Mouse (Mus musculus) embryonic facial prominence, embryonic 12.5 days (tissue): ENCODE measurements around the gene Tprkb. TPM values are rescaled to one million over a fixed set of nuclear protein-coding genes. Genes with fewer than 3 reads are reported as not detected.
A peak's percentile ranks its signal among the peaks of the same experiment; 100 is the strongest.
"Not testable (repeated sequence)": the region's sequence is repeated elsewhere in the genome, so short reads cannot be mapped to it uniquely, and the experiment has no call there.

Source experiments
- ATAC-seq: fragments of 200-750 bp; cut with Nextera tagmentation; 2 replicates; pipeline ENCODE4 v1.8.0; 2017; ENCODE audit not compliant: insufficient number of reproducible peaks, insufficient read depth, low FRiP score, low TSS enrichment
- H3K27ac ChIP-seq: fragments of 300-500 bp; sonication (generic); 2 replicates; pipeline ENCODE4 v1.5.1; 2016; ENCODE audit warnings: mild to moderate bottlenecking
- H3K27me3 ChIP-seq: fragments of 300-500 bp; sonication (generic); 2 replicates; pipeline ENCODE4 v1.6.1; 2016; ENCODE audit warnings: mild to moderate bottlenecking, moderate library complexity
- H3K36me3 ChIP-seq: fragments of 300-500 bp; sonication (generic); 2 replicates; pipeline ENCODE4 v1.6.1; 2016; ENCODE audit warnings: mild to moderate bottlenecking
- H3K4me1 ChIP-seq: fragments of 300-500 bp; sonication (generic); 2 replicates; pipeline ENCODE4 v1.6.1; 2016
- H3K4me2 ChIP-seq: fragments of 300-500 bp; sonication (generic); replicated peaks from 2 replicates; pipeline ENCODE4 v1.6.1; 2016; ENCODE audit warnings: mild to moderate bottlenecking, moderate library complexity
- H3K4me3 ChIP-seq: fragments of 300-500 bp; sonication (generic); 2 replicates; pipeline ENCODE4 v1.5.1; 2016; ENCODE audit warnings: mild to moderate bottlenecking
- H3K9ac ChIP-seq: fragments of 300-500 bp; sonication (generic); 2 replicates; pipeline ENCODE4 v1.6.1; 2016; ENCODE audit warnings: mild to moderate bottlenecking, moderate library complexity
- H3K9me3 ChIP-seq: fragments of 300-500 bp; sonication (generic); 2 replicates; pipeline ENCODE4 v1.6.1; 2016; ENCODE audit warnings: mild to moderate bottlenecking, moderate library complexity
- WGBS: fragments of 180-500 bp; shearing (Covaris S2); methylation state at CpG from one replicate; pipeline ENCODE4 v1.1.7; 2016; 5-methylcytosine and 5-hydroxymethylcytosine counted together
- polyA plus RNA-seq: library from polyadenylated mRNA; unstranded; fragments of >200 nt; fragmentation: Nextera tagmentation; extraction: Ambion mirVana; gene quantifications from 2 replicates; pipeline ENCODE4 v1.2.1, GENCODE M21; 2016

Tprkb gene
- polyA plus RNA-seq, 1 experiment from 2014 or later = 41.3 TPM

- no peak overlapping the region for H3K4me3 ChIP-seq
- no peak overlapping the region for H3K4me2 ChIP-seq
- WGBS = 86% methylated on average over 4 of the region's 4 CpGs
- H3K9ac ChIP-seq = no peak overlapping the region
- no peaks in the 10 kb centered on the region for H3K27me3 ChIP-seq
- no peaks in the 10 kb centered on the region for H3K9me3 ChIP-seq
- peaks cover 9% of the 10 kb centered on the region; the same call in 1 of the 2 replicates for H3K4me1 ChIP-seq
- peaks cover 23% of the 10 kb centered on the region; the same call in 1 of the 2 replicates for H3K36me3 ChIP-seq
- ATAC-seq = no peak
- no peak overlapping the region for H3K27ac ChIP-seq
Observed at GRCm38 (mm10) chr6:85919401-85919800, 7.7 kb downstream of the Tprkb start.

GRCm38 (mm10) chr6:85923643-85924042 is 12.0 kb downstream of the Tprkb start:
- Histone ChIP-seq H3K27me3 (no peaks in the 10 kb centered on the region), H3K36me3 (peaks cover 62% of the 10 kb centered on the region), H3K4me1 (no peaks in the 10 kb centered on the region), H3K4me3 (no peak overlapping the region), H3K27ac (no peak overlapping the region), H3K9ac (no peak overlapping the region), H3K9me3 (no peaks in the 10 kb centered on the region), H3K4me2 (no peak overlapping the region)
- 95% methylated on average over 1 of the region's 1 CpGs for WGBS
- no peak for ATAC-seq

GRCm38 (mm10) chr6:85926709-85927108 is 15.0 kb downstream of the Tprkb start:
- WGBS = 94% methylated on average over 1 of the region's 1 CpGs
- Histone ChIP-seq H3K27ac (no peak overlapping the region), H3K27me3 (no peaks in the 10 kb centered on the region), H3K9ac (no peak overlapping the region), H3K4me1 (no peaks in the 10 kb centered on the region), H3K4me3 (no peak overlapping the region), H3K4me2 (no peak overlapping the region), H3K36me3 (peaks cover 73% of the 10 kb centered on the region), H3K9me3 (no peaks in the 10 kb centered on the region)
- no peak for ATAC-seq

DNA sequence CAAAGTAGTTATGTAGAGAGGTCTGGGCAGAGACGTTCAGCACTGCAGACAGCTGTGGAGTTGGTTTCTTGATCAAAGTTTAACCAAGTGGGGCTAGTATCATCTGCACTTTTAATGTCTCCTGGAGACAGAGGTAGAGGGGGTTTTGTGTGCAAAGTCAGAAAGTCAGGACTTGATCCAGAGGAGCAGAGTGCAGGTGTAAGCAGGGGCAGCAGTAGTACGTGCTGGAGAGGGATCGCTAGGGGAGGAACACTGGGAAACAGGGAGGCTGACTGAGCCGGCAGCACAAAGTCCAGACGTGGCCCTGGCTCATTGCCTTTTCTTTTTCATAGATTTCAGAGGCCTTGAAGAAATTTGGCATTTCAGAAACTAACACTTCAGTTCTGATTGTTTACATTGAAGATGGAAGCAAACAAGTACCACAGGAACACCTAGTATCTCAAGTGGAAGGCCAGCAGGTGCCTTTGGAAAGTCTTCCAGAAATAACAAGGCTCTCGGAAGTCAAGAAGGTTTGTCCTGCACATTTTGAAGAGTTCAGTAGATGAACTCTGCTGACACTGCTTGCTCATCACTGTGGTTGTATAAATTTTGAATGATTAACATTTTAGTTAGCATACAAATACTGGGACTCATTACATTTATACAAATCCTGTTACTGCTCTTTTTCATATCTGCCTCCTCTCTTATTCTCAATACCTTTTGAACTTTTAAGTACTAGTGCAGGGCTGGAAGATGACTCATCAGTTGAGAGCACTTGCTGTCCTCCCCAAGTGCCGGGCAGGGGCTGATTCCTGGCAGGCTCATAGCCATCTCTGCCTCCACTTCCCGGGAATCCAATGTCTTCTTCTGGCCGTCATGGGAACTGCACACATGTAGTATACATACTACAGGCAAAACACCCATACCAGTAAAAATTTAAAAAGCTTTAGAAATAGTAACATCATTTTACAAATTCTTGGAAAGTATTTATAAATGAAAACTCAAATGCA is 16.1 kb downstream of the Tprkb start:
- Histone ChIP-seq H3K9me3 (no peaks in the 10 kb centered on the region), H3K4me1 (no peaks in the 10 kb centered on the region), H3K4me3 (no peak overlapping the region), H3K27me3 (no peaks in the 10 kb centered on the region), H3K4me2 (no peak overlapping the region), H3K27ac (no peak overlapping the region), H3K9ac (no peak overlapping the region), H3K36me3 (peaks cover 66% of the 10 kb centered on the region)
- WGBS = 88% methylated on average over 9 of the region's 9 CpGs
- ATAC-seq = no peak

- Histone ChIP-seq H3K36me3 (peaks cover 68% of the 10 kb centered on the region), H3K27ac (no peak overlapping the region), H3K4me2 (no peak overlapping the region), H3K4me1 (no peaks in the 10 kb centered on the region), H3K9me3 (no peaks in the 10 kb centered on the region), H3K4me3 (no peak overlapping the region), H3K27me3 (no peaks in the 10 kb centered on the region), H3K9ac (no peak overlapping the region)
- WGBS = 81% methylated on average over 1 of the region's 1 CpGs
- no peak for ATAC-seq
Observed at GRCm38 (mm10) chr6:85929312-85929711, 17.6 kb downstream of the Tprkb start.

GRCm38 (mm10) chr6:85934047-85934446 is 22.4 kb downstream of the Tprkb start:
- 79% methylated on average over 8 of the region's 8 CpGs for WGBS
- H3K27ac ChIP-seq = no peak overlapping the region
- H3K4me3 ChIP-seq = no peak overlapping the region
- H3K9me3 ChIP-seq = no peaks in the 10 kb centered on the region
- no peak for ATAC-seq
- H3K36me3 ChIP-seq = peaks cover 24% of the 10 kb centered on the region
- H3K4me2 ChIP-seq = no peak overlapping the region
- H3K27me3 ChIP-seq = no peaks in the 10 kb centered on the region
- H3K4me1 ChIP-seq = no peaks in the 10 kb centered on the region
- no peak overlapping the region for H3K9ac ChIP-seq

DNA sequence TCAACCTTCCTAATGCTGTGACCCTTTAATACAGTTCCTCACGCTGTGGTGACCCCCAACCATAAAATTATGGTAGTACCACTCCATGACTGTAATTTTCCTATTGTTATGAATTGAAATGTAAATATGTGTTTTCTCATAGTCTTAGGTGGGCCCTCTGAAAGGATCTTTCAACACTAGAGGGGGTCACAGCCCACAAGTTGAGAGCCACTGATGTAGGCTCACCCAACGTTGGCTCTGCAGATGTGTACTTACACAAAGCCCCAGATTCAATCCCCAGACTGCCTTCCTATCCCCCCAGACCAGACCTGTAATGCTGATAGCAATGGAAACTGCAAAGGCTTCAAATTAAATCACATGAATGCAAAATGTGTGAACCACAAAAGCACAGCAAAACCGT is 24.0 kb downstream of the Tprkb start:
- H3K27ac ChIP-seq = no peak overlapping the region
- H3K9me3 ChIP-seq = no peaks in the 10 kb centered on the region
- 0 out of 2 replicates have a peak, but pooled peaks cover 10% of the 10 kb centered on the region for H3K36me3 ChIP-seq
- no peak overlapping the region for H3K9ac ChIP-seq
- H3K4me3 ChIP-seq = no peak overlapping the region
- no peaks in the 10 kb centered on the region for H3K4me1 ChIP-seq
- no peak overlapping the region for H3K4me2 ChIP-seq
- 75% methylated on average over 3 of the region's 3 CpGs for WGBS
- no peaks in the 10 kb centered on the region for H3K27me3 ChIP-seq
- no peak for ATAC-seq

DNA sequence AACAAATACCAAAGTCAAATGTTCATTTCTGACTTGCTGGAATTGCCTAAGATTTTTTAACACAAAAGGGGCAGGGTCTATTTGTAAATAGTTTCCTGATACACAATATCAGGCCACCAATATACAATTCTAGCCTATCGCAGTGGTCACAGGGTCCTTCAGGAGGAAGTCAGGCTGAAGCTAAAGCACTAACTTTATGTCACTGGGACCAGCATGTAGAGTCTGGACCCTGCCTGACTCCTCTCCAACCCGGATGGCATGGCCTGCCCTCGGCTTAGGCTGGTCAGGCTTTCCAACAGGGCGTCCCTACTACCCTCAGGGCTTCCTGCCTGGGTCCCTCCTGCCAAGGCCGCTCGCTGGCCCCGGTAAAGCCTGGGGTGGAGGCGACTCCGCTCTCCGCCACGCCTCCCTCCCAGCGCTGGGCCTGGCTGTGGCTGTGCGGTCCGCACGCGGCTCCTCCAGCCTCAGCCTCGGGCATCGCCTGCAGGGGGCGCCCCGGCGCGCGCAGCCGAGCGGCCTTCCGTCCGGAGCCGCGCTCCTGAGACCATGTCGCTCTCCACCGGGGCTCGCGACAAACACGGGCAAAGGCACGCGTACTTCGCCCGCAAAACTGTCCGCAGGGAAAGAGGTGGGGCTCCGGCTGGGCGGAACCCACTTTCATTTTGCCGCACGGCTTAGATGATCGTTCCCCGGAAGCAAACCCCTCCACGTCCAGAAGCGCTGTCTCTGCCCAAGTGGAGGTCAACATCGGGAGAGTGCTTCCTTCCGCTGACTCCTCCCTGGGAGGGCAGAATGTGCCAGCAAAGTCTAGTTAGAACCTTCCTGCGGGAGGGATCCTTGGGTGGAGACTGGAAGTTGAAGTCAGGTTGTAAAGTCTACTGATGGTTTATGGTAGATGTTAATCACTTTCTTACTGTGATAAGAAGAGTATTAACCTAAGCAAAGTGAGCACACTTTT is 25.1 kb downstream of the Tprkb start:
- peaks cover 11% of the 10 kb centered on the region; the same call in 1 of the 2 replicates for H3K36me3 ChIP-seq
- WGBS = 2% methylated on average over 49 of the region's 50 CpGs
- peak; percentile 96 for ATAC-seq
- peak overlapping the region; percentile 46 for H3K4me3 ChIP-seq
- not testable (repeated sequence) for H3K9me3 ChIP-seq, H3K4me1 ChIP-seq, H3K27me3 ChIP-seq
- peak overlapping the region; percentile 57; the same call in 1 of the 2 replicates for H3K27ac ChIP-seq
- peak overlapping the region; percentile 53 for H3K4me2 ChIP-seq
- peak overlapping the region; percentile 53 for H3K9ac ChIP-seq

- H3K9ac ChIP-seq = no peak overlapping the region
- H3K4me3 ChIP-seq = no peak overlapping the region
- peaks cover 20% of the 10 kb centered on the region for H3K36me3 ChIP-seq
- no peak overlapping the region for H3K4me2 ChIP-seq
- H3K27ac ChIP-seq = no peak overlapping the region
- no peaks in the 10 kb centered on the region for H3K4me1 ChIP-seq
- ATAC-seq = no peak
- no peaks in the 10 kb centered on the region for H3K27me3 ChIP-seq
- H3K9me3 ChIP-seq = no peaks in the 10 kb centered on the region
- WGBS = 80% methylated on average over 10 of the region's 10 CpGs
Observed at GRCm38 (mm10) chr6:85938701-85939100, 27.0 kb downstream of the Tprkb start.

DNA sequence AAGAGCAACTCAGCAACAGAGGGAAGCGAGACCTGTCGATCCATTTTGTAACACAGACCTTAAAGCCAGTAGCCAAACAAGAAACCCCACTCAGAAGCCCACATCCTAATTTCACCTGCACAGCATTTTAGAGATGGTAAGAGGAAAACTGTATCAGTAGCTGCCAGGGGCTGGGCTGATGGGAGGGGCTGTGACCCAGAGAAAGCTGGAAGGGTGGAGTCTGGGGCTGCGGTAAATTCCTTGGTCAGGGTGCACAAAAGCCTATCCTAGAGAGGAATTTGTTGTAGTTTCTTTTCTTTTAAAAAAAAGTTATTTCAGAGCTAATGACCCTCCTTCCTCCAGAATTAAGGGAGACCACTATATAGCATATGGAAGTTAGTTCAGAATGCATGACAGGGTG is 30.8 kb downstream of the Tprkb start:
- 99% methylated on average over 3 of the region's 3 CpGs for WGBS
- peaks cover 55% of the 10 kb centered on the region for H3K36me3 ChIP-seq

DNA sequence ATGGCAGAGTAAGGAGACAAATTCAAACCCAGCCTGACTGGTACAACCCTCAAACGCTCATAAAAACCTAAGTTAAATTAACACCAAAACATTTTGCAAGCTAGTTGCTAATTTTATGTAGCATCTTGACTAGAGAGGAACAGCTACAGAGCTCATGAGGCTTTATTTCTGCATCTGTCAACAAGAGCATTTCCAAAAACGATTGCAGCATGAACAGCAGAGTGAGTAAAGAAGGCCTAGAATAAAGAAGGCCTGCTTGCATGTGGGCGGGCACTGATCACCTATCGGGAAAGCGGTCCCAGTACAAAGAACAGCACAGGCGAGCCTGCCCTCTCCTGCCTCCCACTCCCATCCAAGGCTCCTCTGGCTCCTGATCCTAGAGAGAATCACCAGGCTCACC is 36.9 kb downstream of the Tprkb start:
- WGBS = 89% methylated on average over 6 of the region's 6 CpGs
- Histone ChIP-seq H3K9me3 (no peaks in the 10 kb centered on the region), H3K4me3 (no peak overlapping the region), H3K9ac (no peak overlapping the region), H3K27me3 (no peaks in the 10 kb centered on the region), H3K4me1 (no peaks in the 10 kb centered on the region), H3K4me2 (no peak overlapping the region), H3K36me3 (peaks cover 87% of the 10 kb centered on the region), H3K27ac (no peak overlapping the region)
- no peak for ATAC-seq

More for the DNA sequence above, 30.8 kb downstream of the Tprkb start:
- no peaks in the 10 kb centered on the region for H3K4me1 ChIP-seq
- H3K27ac ChIP-seq = no peak overlapping the region
- H3K4me3 ChIP-seq = no peak overlapping the region
- H3K9me3 ChIP-seq = no peaks in the 10 kb centered on the region
- no peak overlapping the region for H3K9ac ChIP-seq
- H3K27me3 ChIP-seq = no peaks in the 10 kb centered on the region
- no peak overlapping the region for H3K4me2 ChIP-seq
- ATAC-seq = no peak
